Mouse (Mus musculus): Measurements from ENCODE around the gene Ttc39b. TPM values are rescaled to one million over a fixed set of nuclear protein-coding genes. Genes with fewer than 3 reads are reported as not detected.
A peak's percentile ranks its signal among the peaks of the same experiment; 100 is the strongest.

Ttc39b gene
- polyA plus RNA-seq, 1 experiment from 2014 or later = 14.9 TPM

DNA sequence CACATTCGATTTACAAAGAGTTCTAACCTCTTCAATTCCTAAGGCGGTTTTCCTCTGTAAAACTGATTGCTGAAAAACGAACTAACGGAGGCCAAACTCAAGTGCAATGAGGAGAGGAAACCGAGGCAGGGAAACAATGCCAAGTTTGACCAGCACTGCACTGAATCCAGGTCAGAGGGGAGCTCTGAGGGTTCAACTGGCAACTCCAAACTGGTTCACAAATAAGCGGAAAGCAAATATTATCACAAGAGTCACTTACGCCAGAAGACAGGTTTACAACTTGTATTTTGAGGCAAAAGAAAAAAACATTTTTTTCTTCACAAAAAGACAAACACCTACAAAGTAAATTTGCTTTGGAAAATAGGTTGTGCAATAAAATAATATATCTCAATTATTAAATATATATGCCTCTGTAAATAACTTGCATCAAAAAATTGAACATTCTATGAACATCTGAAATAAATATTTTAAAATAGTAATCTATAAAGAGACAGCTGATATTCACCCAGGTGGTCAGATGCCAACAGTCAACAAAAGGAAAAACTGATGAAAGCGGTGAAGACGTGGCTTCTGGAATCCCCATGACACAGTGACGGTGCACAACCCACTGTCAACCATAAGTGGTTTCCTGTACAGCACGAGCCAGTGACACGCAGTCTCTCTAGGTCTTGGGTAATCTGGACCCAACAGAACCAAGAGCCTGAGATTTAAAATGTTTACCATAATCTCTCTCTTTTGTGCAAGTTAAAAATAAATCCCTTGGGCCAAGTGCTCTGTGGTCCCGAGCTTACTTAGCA is 103.1 kb downstream of the Ttc39b start:
- H3K27me3 ChIP-seq (replicated peaks; ENCODE audit: control insufficient read depth, insufficient read depth, low read length) = no peaks in the 10 kb centered on the region

DNA sequence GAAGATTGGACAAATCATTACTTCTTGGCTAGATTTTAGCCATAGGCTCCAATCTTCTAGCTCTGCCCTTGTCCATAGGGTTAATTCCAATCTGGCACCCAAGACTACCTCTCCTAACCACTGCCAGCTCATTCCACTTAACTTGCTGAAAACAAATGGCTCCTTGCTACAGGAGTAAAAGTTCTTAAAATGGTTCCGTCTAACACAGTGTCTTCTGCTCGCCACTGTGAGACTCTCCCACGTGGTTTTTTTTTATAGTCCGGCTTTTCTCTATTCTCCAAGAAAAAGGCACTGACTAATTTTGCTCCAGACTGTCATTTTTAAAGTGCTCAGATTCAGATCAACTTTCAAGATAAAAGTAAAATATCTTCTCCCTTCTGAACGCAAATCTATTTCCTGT is 104.8 kb downstream of the Ttc39b start:
- no peaks in the 10 kb centered on the region for H3K27me3 ChIP-seq (replicated peaks; ENCODE audit: control insufficient read depth, insufficient read depth, low read length)
- H3K4me3 ChIP-seq (ENCODE audit: low read depth, low read length) = no peak overlapping the region
- no peak for ATAC-seq
- no peak overlapping the region for H3K27ac ChIP-seq (ENCODE audit: low read depth, low read length)
- no peak overlapping the region for H3K4me2 ChIP-seq (ENCODE audit: low read length)
- 74% methylated on average over 5 of the region's 5 CpGs for WGBS
- no peaks in the 10 kb centered on the region for H3K9me3 ChIP-seq (replicated peaks; ENCODE audit: control insufficient read depth, low read length)
- no peak for DNase-seq (ENCODE audit: low spot score)
- no peaks in the 10 kb centered on the region for H3K36me3 ChIP-seq (ENCODE audit: control insufficient read depth, insufficient read depth, low read length)
- peaks cover 14% of the 10 kb centered on the region for H3K4me1 ChIP-seq (ENCODE audit: control insufficient read depth, insufficient read depth, low read length)
- no peak overlapping the region for H3K9ac ChIP-seq (ENCODE audit: low read length)

More for the DNA sequence above, 103.1 kb downstream of the Ttc39b start:
- H3K9ac ChIP-seq (ENCODE audit: low read length) = no peak overlapping the region
- WGBS = 82% methylated on average over 13 of the region's 13 CpGs
- no peak overlapping the region for H3K27ac ChIP-seq (ENCODE audit: low read depth, low read length)
- no peaks in the 10 kb centered on the region for H3K9me3 ChIP-seq (replicated peaks; ENCODE audit: control insufficient read depth, low read length)
- DNase-seq (ENCODE audit: low spot score) = no peak
- peaks cover 1% of the 10 kb centered on the region; the same call in 1 of the 2 replicates for H3K4me1 ChIP-seq (ENCODE audit: control insufficient read depth, insufficient read depth, low read length)
- no peak for ATAC-seq
- no peak overlapping the region for H3K4me2 ChIP-seq (ENCODE audit: low read length)
- H3K4me3 ChIP-seq (ENCODE audit: low read depth, low read length) = no peak overlapping the region
- no peaks in the 10 kb centered on the region for H3K36me3 ChIP-seq (ENCODE audit: control insufficient read depth, insufficient read depth, low read length)

DNA sequence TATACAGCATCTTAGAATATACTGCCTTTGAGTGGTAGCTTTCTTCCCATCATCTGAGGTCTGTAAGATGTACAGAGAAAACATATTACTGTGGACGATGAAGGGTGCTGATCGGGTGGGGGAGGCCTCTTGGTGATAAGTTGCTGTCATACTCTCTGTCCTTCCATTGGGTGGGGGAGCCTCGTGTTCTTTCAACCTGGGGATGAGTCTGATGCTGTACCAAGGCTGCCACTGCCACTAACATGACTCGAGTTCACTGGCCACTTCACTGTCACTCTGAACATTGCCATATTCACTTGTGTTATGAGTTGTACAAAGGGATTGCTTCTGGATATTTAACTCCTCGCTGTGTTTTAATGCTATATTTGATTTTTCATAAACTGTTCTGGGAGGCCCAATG is 106.9 kb downstream of the Ttc39b start:
- Histone ChIP-seq H3K4me2 (ENCODE audit: low read length) (no peak overlapping the region), H3K4me1 (ENCODE audit: control insufficient read depth, insufficient read depth, low read length) (peaks cover 14% of the 10 kb centered on the region), H3K36me3 (ENCODE audit: control insufficient read depth, insufficient read depth, low read length) (no peaks in the 10 kb centered on the region), H3K4me3 (ENCODE audit: low read depth, low read length) (no peak overlapping the region), H3K27me3 (replicated peaks; ENCODE audit: control insufficient read depth, insufficient read depth, low read length) (no peaks in the 10 kb centered on the region), H3K9ac (ENCODE audit: low read length) (no peak overlapping the region), H3K27ac (ENCODE audit: low read depth, low read length) (no peak overlapping the region), H3K9me3 (replicated peaks; ENCODE audit: control insufficient read depth, low read length) (no peaks in the 10 kb centered on the region)
- DNase-seq (ENCODE audit: low spot score) (no peak), ATAC-seq (no peak)
- WGBS = 92% methylated on average over 5 of the region's 5 CpGs

DNA sequence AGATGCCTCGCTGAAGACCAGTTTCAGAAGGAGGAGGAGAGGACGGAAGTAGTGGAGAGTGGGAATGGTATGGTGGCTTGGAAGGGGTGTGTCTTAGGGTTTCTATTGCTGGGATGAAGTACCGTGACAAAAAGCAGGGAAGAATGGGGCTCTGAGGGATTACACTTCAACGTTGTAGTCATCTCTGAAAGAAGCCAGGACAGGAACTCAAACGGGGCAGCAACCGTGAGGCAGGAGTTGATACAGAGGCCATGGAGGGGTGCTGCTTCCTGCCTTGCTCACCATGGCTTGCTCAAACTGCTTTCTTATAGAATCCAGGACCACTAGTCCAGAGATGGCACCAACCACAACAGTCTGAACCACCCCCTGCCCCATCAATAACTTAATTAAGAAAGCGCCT is 107.7 kb downstream of the Ttc39b start:
- WGBS = 69% methylated on average over 7 of the region's 7 CpGs
- Histone ChIP-seq H3K4me3 (ENCODE audit: low read depth, low read length) (no peak overlapping the region), H3K4me2 (ENCODE audit: low read length) (no peak overlapping the region), H3K27me3 (replicated peaks; ENCODE audit: control insufficient read depth, insufficient read depth, low read length) (no peaks in the 10 kb centered on the region), H3K27ac (ENCODE audit: low read depth, low read length) (peak overlapping the region; percentile 10; the same call in 1 of the 2 replicates), H3K4me1 (ENCODE audit: control insufficient read depth, insufficient read depth, low read length) (peaks cover 16% of the 10 kb centered on the region), H3K9me3 (replicated peaks; ENCODE audit: control insufficient read depth, low read length) (no peaks in the 10 kb centered on the region), H3K36me3 (ENCODE audit: control insufficient read depth, insufficient read depth, low read length) (no peaks in the 10 kb centered on the region), H3K9ac (ENCODE audit: low read length) (no peak overlapping the region)
- DNase-seq (ENCODE audit: low spot score) (no peak), ATAC-seq (no peak)

DNA sequence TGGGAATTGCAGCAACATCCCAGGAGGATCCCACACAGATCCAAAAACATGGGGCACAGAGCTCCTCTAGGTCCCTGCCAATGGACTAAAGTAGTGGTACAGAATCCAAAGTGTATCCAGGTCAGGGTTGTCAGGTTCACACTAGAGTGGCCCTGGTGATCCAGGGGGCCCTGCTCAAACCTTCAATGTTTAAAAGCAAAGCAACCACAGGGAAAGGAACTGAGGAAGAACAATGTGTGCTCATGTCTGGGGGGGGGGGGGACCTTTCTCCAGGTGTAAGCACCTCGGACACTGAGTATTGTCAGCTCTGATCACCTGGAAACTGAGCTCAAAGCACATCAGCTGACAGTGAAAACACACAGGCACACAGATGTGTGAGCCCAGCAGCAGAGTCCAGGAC is 108.3 kb downstream of the Ttc39b start:
- 55% methylated on average over 1 of the region's 1 CpGs for WGBS
- ATAC-seq (no peak; the same call in 1 of the 2 replicates), DNase-seq (ENCODE audit: low spot score) (no peak)
- Histone ChIP-seq H3K4me3 (ENCODE audit: low read depth, low read length) (no peak overlapping the region), H3K4me1 (ENCODE audit: control insufficient read depth, insufficient read depth, low read length) (peaks cover 16% of the 10 kb centered on the region), H3K9me3 (replicated peaks; ENCODE audit: control insufficient read depth, low read length) (no peaks in the 10 kb centered on the region), H3K9ac (ENCODE audit: low read length) (no peak overlapping the region), H3K36me3 (ENCODE audit: control insufficient read depth, insufficient read depth, low read length) (no peaks in the 10 kb centered on the region), H3K27ac (ENCODE audit: low read depth, low read length) (peak overlapping the region; percentile 50; the same call in 1 of the 2 replicates), H3K27me3 (replicated peaks; ENCODE audit: control insufficient read depth, insufficient read depth, low read length) (no peaks in the 10 kb centered on the region), H3K4me2 (ENCODE audit: low read length) (no peak overlapping the region)

DNA sequence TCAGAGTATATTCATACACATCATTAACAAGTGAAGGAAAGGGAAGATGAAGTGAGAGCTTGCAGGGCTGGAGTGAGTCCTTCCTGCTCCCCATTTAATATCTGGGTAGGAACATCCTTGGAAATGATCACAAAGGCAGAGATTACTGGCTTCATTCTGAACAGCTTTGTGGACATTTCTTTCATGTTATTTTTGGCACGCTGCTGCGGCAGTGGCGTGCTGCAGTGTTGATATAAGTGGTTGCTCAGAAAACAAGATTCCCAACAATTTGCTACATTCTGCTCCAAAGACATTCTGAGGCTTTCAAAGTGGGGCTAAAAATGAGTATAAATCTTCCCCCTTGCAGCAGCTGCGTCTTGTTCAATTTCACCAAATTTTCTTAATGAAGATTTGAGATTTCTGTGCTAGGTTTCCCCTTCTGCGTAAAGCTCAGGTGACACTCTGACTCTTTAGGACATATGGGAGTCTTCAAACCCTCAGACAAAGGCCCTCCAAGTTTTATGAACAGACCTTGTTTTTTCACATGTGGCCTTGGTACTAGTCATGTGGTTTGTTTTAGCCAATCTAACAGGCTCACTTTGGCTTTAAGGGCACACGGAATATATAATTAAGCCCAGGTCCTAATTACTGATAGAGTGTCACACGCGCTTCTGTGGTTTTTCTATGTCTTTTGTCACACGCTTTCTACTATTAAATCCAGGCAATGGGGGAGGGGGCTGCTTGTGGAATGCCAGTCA is 109.1 kb downstream of the Ttc39b start:
- DNase-seq (ENCODE audit: low spot score) = peak; percentile 66
- Histone ChIP-seq H3K36me3 (ENCODE audit: control insufficient read depth, insufficient read depth, low read length) (no peaks in the 10 kb centered on the region), H3K9ac (ENCODE audit: low read length) (no peak overlapping the region), H3K27ac (ENCODE audit: low read depth, low read length) (peak overlapping the region; percentile 75), H3K27me3 (replicated peaks; ENCODE audit: control insufficient read depth, insufficient read depth, low read length) (no peaks in the 10 kb centered on the region), H3K4me3 (ENCODE audit: low read depth, low read length) (no peak overlapping the region), H3K4me2 (ENCODE audit: low read length) (no peak overlapping the region), H3K4me1 (ENCODE audit: control insufficient read depth, insufficient read depth, low read length) (peaks cover 16% of the 10 kb centered on the region), H3K9me3 (replicated peaks; ENCODE audit: control insufficient read depth, low read length) (no peaks in the 10 kb centered on the region)
- WGBS = 32% methylated on average over 9 of the region's 9 CpGs
- peak; percentile 79 for ATAC-seq

DNA sequence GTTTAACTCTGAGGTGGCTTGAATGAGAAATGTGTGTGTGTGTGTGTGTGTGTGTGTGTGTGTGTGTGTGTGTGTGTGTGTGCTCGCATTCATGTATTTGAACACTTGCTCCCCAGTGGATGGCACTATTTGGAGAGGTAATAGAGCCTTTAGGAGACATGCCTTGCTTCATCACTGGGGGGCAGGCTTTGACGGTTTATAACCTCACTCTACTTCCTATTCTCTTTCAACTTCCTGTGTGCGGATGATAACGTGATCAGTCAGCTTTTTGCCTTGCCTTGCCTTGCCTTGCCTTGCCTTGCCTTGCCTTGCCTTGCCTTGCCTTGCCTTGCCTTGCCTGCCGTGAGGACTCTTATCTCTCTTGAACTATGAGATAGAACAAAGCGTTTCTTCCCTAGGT is 110.3 kb downstream of the Ttc39b start:
- no peak overlapping the region for H3K9ac ChIP-seq (ENCODE audit: low read length)
- no peak for DNase-seq (ENCODE audit: low spot score)
- no peak overlapping the region for H3K27ac ChIP-seq (ENCODE audit: low read depth, low read length)
- no peaks in the 10 kb centered on the region for H3K36me3 ChIP-seq (ENCODE audit: control insufficient read depth, insufficient read depth, low read length)
- H3K4me3 ChIP-seq (ENCODE audit: low read depth, low read length) = no peak overlapping the region
- H3K4me1 ChIP-seq (ENCODE audit: control insufficient read depth, insufficient read depth, low read length) = peaks cover 16% of the 10 kb centered on the region
- 89% methylated on average over 6 of the region's 6 CpGs for WGBS
- H3K4me2 ChIP-seq (ENCODE audit: low read length) = no peak overlapping the region
- no peaks in the 10 kb centered on the region for H3K9me3 ChIP-seq (replicated peaks; ENCODE audit: control insufficient read depth, low read length)
- no peaks in the 10 kb centered on the region for H3K27me3 ChIP-seq (replicated peaks; ENCODE audit: control insufficient read depth, insufficient read depth, low read length)
- no peak for ATAC-seq

DNA sequence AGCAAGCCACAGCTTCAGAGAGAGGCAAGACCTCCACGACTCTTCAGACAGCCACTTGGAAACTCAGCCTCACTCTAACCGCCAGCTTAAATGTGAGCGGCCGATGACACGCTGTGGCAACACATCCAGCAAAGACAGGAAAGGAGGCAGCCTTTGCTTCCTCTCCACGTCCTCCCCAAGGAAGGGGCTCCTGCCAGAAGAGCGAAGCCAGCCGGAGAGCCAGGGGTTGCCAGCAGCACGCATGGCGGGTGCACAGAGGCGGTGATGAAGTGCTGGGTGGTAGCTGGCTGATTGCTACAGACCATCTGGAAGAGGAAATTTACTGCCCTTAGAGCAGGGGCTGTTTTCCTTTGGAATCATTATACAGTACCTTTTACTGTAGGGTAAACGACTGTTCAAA is 112.3 kb downstream of the Ttc39b start:
- Histone ChIP-seq H3K4me2 (ENCODE audit: low read length) (no peak overlapping the region), H3K4me1 (ENCODE audit: control insufficient read depth, insufficient read depth, low read length) (peaks cover 32% of the 10 kb centered on the region), H3K36me3 (ENCODE audit: control insufficient read depth, insufficient read depth, low read length) (no peaks in the 10 kb centered on the region), H3K4me3 (ENCODE audit: low read depth, low read length) (no peak overlapping the region), H3K27ac (ENCODE audit: low read depth, low read length) (peak overlapping the region; percentile 1; the same call in 1 of the 2 replicates), H3K27me3 (replicated peaks; ENCODE audit: control insufficient read depth, insufficient read depth, low read length) (no peaks in the 10 kb centered on the region), H3K9ac (ENCODE audit: low read length) (no peak overlapping the region), H3K9me3 (replicated peaks; ENCODE audit: control insufficient read depth, low read length) (no peaks in the 10 kb centered on the region)
- DNase-seq (ENCODE audit: low spot score) (peak; percentile 36), ATAC-seq (no peak)
- 73% methylated on average over 12 of the region's 12 CpGs for WGBS

DNA sequence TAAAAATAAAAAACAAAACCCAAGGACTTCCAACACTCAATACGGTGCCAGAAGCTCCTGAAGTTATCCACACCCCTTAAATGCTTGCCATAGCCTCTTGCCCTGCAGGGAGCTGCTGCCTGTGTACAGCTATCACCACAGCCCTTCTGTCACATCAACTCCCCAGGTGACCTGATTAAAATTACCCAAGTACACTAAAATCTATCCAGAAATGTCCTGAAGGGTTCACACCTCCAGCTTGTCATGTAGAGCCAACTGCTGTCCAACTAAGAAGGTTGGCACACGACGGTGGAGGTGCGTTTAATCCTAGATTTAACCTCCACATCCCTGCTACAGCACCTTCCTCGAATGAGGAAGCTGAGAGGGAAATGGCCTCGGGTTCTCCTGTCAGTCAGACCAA is 113.6 kb downstream of the Ttc39b start:
- DNase-seq (ENCODE audit: low spot score) = no peak
- Histone ChIP-seq H3K27me3 (replicated peaks; ENCODE audit: control insufficient read depth, insufficient read depth, low read length) (no peaks in the 10 kb centered on the region), H3K27ac (ENCODE audit: low read depth, low read length) (no peak overlapping the region), H3K4me3 (ENCODE audit: low read depth, low read length) (no peak overlapping the region), H3K9ac (ENCODE audit: low read length) (no peak overlapping the region), H3K36me3 (ENCODE audit: control insufficient read depth, insufficient read depth, low read length) (no peaks in the 10 kb centered on the region), H3K9me3 (replicated peaks; ENCODE audit: control insufficient read depth, low read length) (no peaks in the 10 kb centered on the region), H3K4me2 (ENCODE audit: low read length) (no peak overlapping the region), H3K4me1 (ENCODE audit: control insufficient read depth, insufficient read depth, low read length) (peaks cover 32% of the 10 kb centered on the region)
- 79% methylated on average over 6 of the region's 6 CpGs for WGBS
- no peak for ATAC-seq

Data from forebrain, embryonic 14.5 days (tissue).